Mouse (Mus musculus) cortical plate, adult 2 months (tissue): ENCODE measurements around the gene Masp2.

ENCODE experiments used
- CTCF ChIP-seq: fragments of 200-500 bp; IDR thresholded peaks from 2 replicates; pipeline ENCODE4 v1.5.1; 2011; ENCODE audit warnings: mild to moderate bottlenecking, control low read depth, low read length; ENCODE audit not compliant: insufficient read depth; ENCODE audit errors: extremely low read depth
- POLR2A ChIP-seq: fragments of 200-500 bp; IDR thresholded peaks from 2 replicates; pipeline ENCODE4 v1.6.1; 2011; ENCODE audit warnings: mild to moderate bottlenecking, low read length, control low read depth; ENCODE audit not compliant: insufficient read depth; ENCODE audit errors: extremely low read depth

DNA sequence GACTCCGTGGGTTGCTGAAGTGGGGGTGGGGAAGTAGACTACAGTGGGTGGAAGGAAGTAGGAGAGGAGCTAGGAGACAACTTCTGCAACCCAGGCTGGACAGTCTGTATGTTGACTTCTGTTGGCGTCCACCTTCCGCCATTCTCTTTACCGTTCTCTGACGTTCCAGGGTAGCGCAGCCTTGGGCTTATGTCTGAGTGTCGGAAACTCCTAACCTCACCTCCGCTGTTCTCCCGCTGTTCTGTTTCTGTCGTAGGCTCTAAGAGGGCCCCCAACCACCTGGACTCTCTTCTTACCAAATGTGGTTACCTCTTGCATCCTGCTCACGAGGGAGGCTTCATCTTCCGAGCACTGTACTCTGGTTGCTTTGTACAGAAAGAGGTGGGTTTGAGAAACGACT is 55.4 kb downstream of the Masp2 start:
- TF ChIP-seq CTCF (no peak), POLR2A (no peak)
